Mouse (Mus musculus): ENCODE measurements around the gene Nlrc5. TPM values are rescaled to one million over a fixed set of nuclear protein-coding genes. Genes with fewer than 3 reads are reported as not detected.

Nlrc5 gene
- polyA plus RNA-seq, 2 experiments, result 0.09 to 0.22 TPM

GRCm38 (mm10) chr8:94429376-94429775 lies 4.8 kb upstream of the Nlrc5 start:
- no peak for ATAC-seq (ENCODE audit: insufficient read depth)
- Histone ChIP-seq H3K9ac (replicated peaks) (no peak overlapping the region), H3K4me1 (replicated peaks; ENCODE audit: control insufficient read depth in 2 of 2, insufficient read depth in 2 of 2, low read length in 1 of 2) (no peaks in the 10 kb centered on the region), H3K9me3 (ENCODE audit: control insufficient read depth, low read length) (no peaks in the 10 kb centered on the region), H3K4me2 (ENCODE audit: low read depth) (no peak overlapping the region), H3K27ac (no peak overlapping the region), H3K4me3 (ENCODE audit: insufficient read depth in 1 of 2, low read depth in 2 of 2, low read length in 2 of 2) (no peak overlapping the region), H3K27me3 (ENCODE audit: control insufficient read depth, insufficient read depth, low read length) (peaks cover 3% of the 10 kb centered on the region), H3K36me3 (replicated peaks; ENCODE audit: control insufficient read depth, insufficient read depth, low read depth) (no peaks in the 10 kb centered on the region)
- no peak for DNase-seq (ENCODE audit: low read depth in 3 of 3, low spot score in 3 of 3)
- WGBS (ENCODE audit: insufficient replicate concordance), result 55% methylated on average over 7 of the region's 7 CpGs
- TF ChIP-seq CTCF (IDR thresholded peaks at IDR 0.05; ENCODE audit: low read depth) (no peak), EP300 (IDR thresholded peaks at IDR 0.05; ENCODE audit: low read depth) (no peak)

- H3K4me1 ChIP-seq (replicated peaks; ENCODE audit: control insufficient read depth in 2 of 2, insufficient read depth in 2 of 2, low read length in 1 of 2), result no peaks in the 10 kb centered on the region
- H3K9me3 ChIP-seq (ENCODE audit: control insufficient read depth, low read length), result no peaks in the 10 kb centered on the region
- DNase-seq (ENCODE audit: low read depth in 3 of 3, low spot score in 3 of 3) (no peak), ATAC-seq (ENCODE audit: insufficient read depth) (no peak)
- H3K4me3 ChIP-seq (ENCODE audit: insufficient read depth in 1 of 2, low read depth in 2 of 2, low read length in 2 of 2), result no peak overlapping the region
- H3K27ac ChIP-seq, result no peak overlapping the region
- WGBS (ENCODE audit: insufficient replicate concordance), result 48% methylated on average over 3 of the region's 3 CpGs
- H3K36me3 ChIP-seq (replicated peaks; ENCODE audit: control insufficient read depth, insufficient read depth, low read depth), result no peaks in the 10 kb centered on the region
- no peak overlapping the region for H3K4me2 ChIP-seq (ENCODE audit: low read depth)
- H3K27me3 ChIP-seq (ENCODE audit: control insufficient read depth, insufficient read depth, low read length), result peaks cover 3% of the 10 kb centered on the region
- no peak overlapping the region for H3K9ac ChIP-seq (replicated peaks)
- TF ChIP-seq CTCF (IDR thresholded peaks at IDR 0.05; ENCODE audit: low read depth), result no peak
- TF ChIP-seq EP300 (IDR thresholded peaks at IDR 0.05; ENCODE audit: low read depth), result no peak
These were observed 1.9 kb upstream of the Nlrc5 start for GRCm38 (mm10) chr8:94432212-94432611.

GRCm38 (mm10) chr8:94434958-94435357 lies 802 bp downstream of the Nlrc5 start:
- WGBS (ENCODE audit: insufficient replicate concordance), result 64% methylated on average over 3 of the region's 3 CpGs
- peaks cover 3% of the 10 kb centered on the region for H3K27me3 ChIP-seq (ENCODE audit: control insufficient read depth, insufficient read depth, low read length)

GRCm38 (mm10) chr8:94435397-94436111 lies 1.4 kb downstream of the Nlrc5 start:
- no peak for DNase-seq (ENCODE audit: low read depth in 3 of 3, low spot score in 3 of 3)
- no peak overlapping the region for H3K27ac ChIP-seq
- no peaks in the 10 kb centered on the region for H3K36me3 ChIP-seq (replicated peaks; ENCODE audit: control insufficient read depth, insufficient read depth, low read depth)
- TF ChIP-seq CTCF (IDR thresholded peaks at IDR 0.05; ENCODE audit: low read depth) (no peak), EP300 (IDR thresholded peaks at IDR 0.05; ENCODE audit: low read depth) (no peak)
- H3K27me3 ChIP-seq (ENCODE audit: control insufficient read depth, insufficient read depth, low read length), result peaks cover 3% of the 10 kb centered on the region
- no peaks in the 10 kb centered on the region for H3K9me3 ChIP-seq (ENCODE audit: control insufficient read depth, low read length)
- no peak overlapping the region for H3K9ac ChIP-seq (replicated peaks)
- ATAC-seq (ENCODE audit: insufficient read depth), result no peak
- 70% methylated on average over 15 of the region's 15 CpGs for WGBS (ENCODE audit: insufficient replicate concordance)
- H3K4me3 ChIP-seq (ENCODE audit: insufficient read depth in 1 of 2, low read depth in 2 of 2, low read length in 2 of 2), result no peak overlapping the region
- H3K4me2 ChIP-seq (ENCODE audit: low read depth), result no peak overlapping the region
- no peaks in the 10 kb centered on the region for H3K4me1 ChIP-seq (replicated peaks; ENCODE audit: control insufficient read depth in 2 of 2, insufficient read depth in 2 of 2, low read length in 1 of 2)

More at GRCm38 (mm10) chr8:94434958-94435357, 802 bp downstream of the Nlrc5 start:
- no peaks in the 10 kb centered on the region for H3K4me1 ChIP-seq (replicated peaks; ENCODE audit: control insufficient read depth in 2 of 2, insufficient read depth in 2 of 2, low read length in 1 of 2)
- H3K4me3 ChIP-seq (ENCODE audit: insufficient read depth in 1 of 2, low read depth in 2 of 2, low read length in 2 of 2), result no peak overlapping the region
- H3K4me2 ChIP-seq (ENCODE audit: low read depth), result no peak overlapping the region
- no peak overlapping the region for H3K27ac ChIP-seq
- no peak overlapping the region for H3K9ac ChIP-seq (replicated peaks)
- no peaks in the 10 kb centered on the region for H3K36me3 ChIP-seq (replicated peaks; ENCODE audit: control insufficient read depth, insufficient read depth, low read depth)
- TF ChIP-seq CTCF (IDR thresholded peaks at IDR 0.05; ENCODE audit: low read depth), result no peak
- no peak for TF ChIP-seq EP300 (IDR thresholded peaks at IDR 0.05; ENCODE audit: low read depth)
- ATAC-seq (ENCODE audit: insufficient read depth) (no peak), DNase-seq (ENCODE audit: low read depth in 3 of 3, low spot score in 3 of 3) (no peak)
- H3K9me3 ChIP-seq (ENCODE audit: control insufficient read depth, low read length), result no peaks in the 10 kb centered on the region

GRCm38 (mm10) chr8:94436112-94436572 lies 2.0 kb downstream of the Nlrc5 start:
- ATAC-seq (ENCODE audit: insufficient read depth) (no peak), DNase-seq (ENCODE audit: low read depth in 3 of 3, low spot score in 3 of 3) (no peak)
- TF ChIP-seq CTCF (IDR thresholded peaks at IDR 0.05; ENCODE audit: low read depth), result no peak
- TF ChIP-seq EP300 (IDR thresholded peaks at IDR 0.05; ENCODE audit: low read depth), result no peak
- Histone ChIP-seq H3K36me3 (replicated peaks; ENCODE audit: control insufficient read depth, insufficient read depth, low read depth) (no peaks in the 10 kb centered on the region), H3K4me3 (ENCODE audit: insufficient read depth in 1 of 2, low read depth in 2 of 2, low read length in 2 of 2) (no peak overlapping the region), H3K9ac (replicated peaks) (no peak overlapping the region), H3K9me3 (ENCODE audit: control insufficient read depth, low read length) (no peaks in the 10 kb centered on the region), H3K27ac (no peak overlapping the region), H3K4me2 (ENCODE audit: low read depth) (no peak overlapping the region), H3K27me3 (ENCODE audit: control insufficient read depth, insufficient read depth, low read length) (peaks cover 3% of the 10 kb centered on the region), H3K4me1 (replicated peaks; ENCODE audit: control insufficient read depth in 2 of 2, insufficient read depth in 2 of 2, low read length in 1 of 2) (no peaks in the 10 kb centered on the region)
- WGBS (ENCODE audit: insufficient replicate concordance), result 53% methylated on average over 5 of the region's 5 CpGs
